Mouse (Mus musculus) thymus, adult 2 months (tissue): Measurements from ENCODE around the gene Slc2a13.

Experiments used
- CTCF ChIP-seq: fragments of 200-500 bp; IDR thresholded peaks from 2 replicates; pipeline ENCODE4 v1.5.1; 2012; ENCODE audit warnings: mild to moderate bottlenecking, control low read depth, low read length, moderate library complexity, borderline replicate concordance; ENCODE audit not compliant: control insufficient read depth, poor library complexity, insufficient read depth; ENCODE audit errors: extremely low read depth
- POLR2A ChIP-seq: fragments of 200-500 bp; IDR thresholded peaks from 2 replicates; pipeline ENCODE4 v1.6.1; 2012; ENCODE audit warnings: mild to moderate bottlenecking, low read length, control low read depth, moderate library complexity; ENCODE audit not compliant: control insufficient read depth, poor library complexity, insufficient read depth; ENCODE audit errors: extremely low read depth

DNA sequence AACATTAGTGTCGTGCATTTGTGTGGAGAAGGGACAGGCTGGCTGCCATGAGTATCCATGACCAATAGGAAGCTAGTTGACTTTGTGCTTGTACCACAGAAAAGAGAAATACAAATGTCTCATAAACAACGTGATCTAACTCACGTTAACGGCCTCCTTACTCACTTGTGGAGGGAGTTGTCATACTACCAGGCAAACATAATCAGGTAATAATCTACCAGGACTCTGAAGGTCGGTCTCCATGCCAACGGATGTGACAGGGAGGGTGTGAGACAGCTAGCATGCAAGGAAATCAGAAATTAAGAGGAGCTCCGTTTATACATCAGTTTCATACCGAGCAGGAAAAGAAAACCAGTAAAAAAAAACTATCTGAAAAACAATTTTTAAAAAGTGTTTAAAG, 6.3 kb downstream of the Slc2a13 start:
- TF ChIP-seq POLR2A, result no peak
- no peak for TF ChIP-seq CTCF
